Mouse (Mus musculus) lung, embryonic 14.5 days (tissue): Measurements from ENCODE around the gene Card14. TPM values are rescaled to one million over a fixed set of nuclear protein-coding genes. Genes with fewer than 3 reads are reported as not detected.

Experiments
- ATAC-seq: fragments of 200-750 bp; cut with Nextera tagmentation; 2 replicates; pipeline ENCODE4 v1.8.0; 2017; ENCODE audit warnings: mild to moderate bottlenecking, moderate TSS enrichment, moderate library complexity; ENCODE audit not compliant: insufficient read depth
- DNase-seq: peaks from one replicate; pipeline ENCODE4 v3.0.0-alpha.2; 2015
- H3K27ac ChIP-seq: fragments of 300-500 bp; sonication (generic); 2 replicates; pipeline ENCODE4 v1.5.1; 2014; ENCODE audit warnings: low read depth, mild to moderate bottlenecking, moderate library complexity
- H3K27me3 ChIP-seq: fragments of 300-500 bp; sonication (generic); 2 replicates; pipeline ENCODE4 v1.6.1; 2014; ENCODE audit warnings: low read length, control low read depth; ENCODE audit not compliant: insufficient read depth
- H3K36me3 ChIP-seq: fragments of 300-500 bp; sonication (generic); 2 replicates; pipeline ENCODE4 v1.6.1; 2014; ENCODE audit warnings: control low read depth; ENCODE audit not compliant: insufficient read depth
- H3K4me1 ChIP-seq: fragments of 300-500 bp; sonication (generic); 2 replicates; pipeline ENCODE4 v1.6.1; 2014; ENCODE audit warnings: antibody characterized with exemption, control low read depth; ENCODE audit not compliant: insufficient read depth
- H3K4me2 ChIP-seq: fragments of 300-500 bp; sonication (generic); 2 replicates; pipeline ENCODE4 v1.6.1; 2014; ENCODE audit warnings: mild to moderate bottlenecking
- H3K4me3 ChIP-seq: fragments of 300-500 bp; sonication (generic); 2 replicates; pipeline ENCODE4 v1.5.1; 2014; ENCODE audit warnings: low read depth, low read length
- H3K9ac ChIP-seq: fragments of 300-500 bp; sonication (generic); 2 replicates; pipeline ENCODE4 v1.6.1; 2014
- H3K9me3 ChIP-seq: fragments of 300-500 bp; sonication (generic); 2 replicates; pipeline ENCODE4 v1.6.1; 2016; ENCODE audit warnings: low read depth, low read length, control low read depth
- CTCF ChIP-seq: IDR thresholded peaks from 2 replicates; pipeline ENCODE4 v1.5.1; 2016; ENCODE audit warnings: antibody characterized with exemption, low read depth
- WGBS: fragments of 180-500 bp; shearing (Covaris S2); extraction: QIAGEN DNeasy Blood & Tissue Kit; methylation state at CpG from one replicate; pipeline ENCODE4 v1.1.7; 2014; 5-methylcytosine and 5-hydroxymethylcytosine counted together
- polyA plus RNA-seq: library from polyadenylated mRNA; unstranded; fragments of >200 nt; fragmentation: Nextera tagmentation; extraction: Ambion mirVana; gene quantifications from 2 replicates; pipeline ENCODE4 v1.2.1, GENCODE M21; 2014

Gene Card14
- polyA plus RNA-seq, 1 experiment from 2014 or later = not detected

DNA sequence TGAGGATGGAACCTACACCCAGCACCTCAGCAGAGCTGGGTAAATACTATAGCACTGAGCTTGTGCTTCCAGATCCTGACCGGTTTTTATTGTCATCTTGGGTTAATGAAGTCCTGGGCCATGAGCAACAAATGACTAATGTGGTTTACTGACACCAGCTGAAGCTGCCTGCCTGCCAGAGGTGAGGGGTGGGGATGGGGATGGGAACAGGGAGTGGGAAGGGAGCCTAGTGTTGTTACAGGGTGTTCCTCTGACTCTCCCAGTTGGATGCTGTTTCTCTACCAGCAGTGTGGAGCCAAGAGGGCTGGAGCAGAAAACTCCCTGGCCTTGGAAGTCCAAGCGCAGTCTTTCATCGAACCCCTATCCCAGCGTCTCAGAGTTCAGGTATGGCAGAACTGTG, 9.2 kb downstream of the Card14 start:
- H3K9me3 ChIP-seq = no peaks in the 10 kb centered on the region
- no peaks in the 10 kb centered on the region for H3K27me3 ChIP-seq
- H3K9ac ChIP-seq = no peak overlapping the region
- ATAC-seq = no peak
- no peak for TF ChIP-seq CTCF
- no peak overlapping the region for H3K4me3 ChIP-seq
- no peak for DNase-seq
- no peaks in the 10 kb centered on the region for H3K36me3 ChIP-seq
- no peak overlapping the region for H3K27ac ChIP-seq
- no peak overlapping the region for H3K4me2 ChIP-seq
- WGBS = 68% methylated on average over 4 of the region's 4 CpGs
- no peaks in the 10 kb centered on the region for H3K4me1 ChIP-seq

DNA sequence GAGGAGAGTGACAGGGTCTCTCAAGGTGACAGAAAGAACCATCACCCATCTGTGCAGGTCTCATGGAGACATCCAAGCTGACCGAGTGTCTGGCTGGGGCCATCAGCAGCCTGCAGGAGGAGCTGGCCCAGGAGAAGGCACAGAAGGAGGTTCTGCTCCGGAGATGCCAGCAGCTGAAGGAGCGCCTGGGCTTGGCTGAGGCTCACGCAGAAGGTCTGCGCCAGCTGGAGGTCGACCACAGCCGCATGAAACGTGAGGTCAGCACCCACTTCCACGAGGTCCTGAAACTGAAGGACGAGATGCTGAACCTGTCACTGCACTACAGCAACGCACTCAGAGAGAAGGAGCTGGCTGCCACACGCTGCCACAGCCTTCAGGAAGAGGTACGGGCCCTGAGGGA, 15.0 kb downstream of the Card14 start:
- Histone ChIP-seq H3K27me3 (no peaks in the 10 kb centered on the region), H3K4me3 (no peak overlapping the region), H3K36me3 (no peaks in the 10 kb centered on the region), H3K27ac (no peak overlapping the region), H3K4me1 (no peaks in the 10 kb centered on the region), H3K9ac (no peak overlapping the region), H3K9me3 (no peaks in the 10 kb centered on the region), H3K4me2 (no peak overlapping the region)
- no peak for TF ChIP-seq CTCF
- no peak for DNase-seq
- no peak for ATAC-seq
- WGBS = 56% methylated on average over 13 of the region's 13 CpGs

DNA sequence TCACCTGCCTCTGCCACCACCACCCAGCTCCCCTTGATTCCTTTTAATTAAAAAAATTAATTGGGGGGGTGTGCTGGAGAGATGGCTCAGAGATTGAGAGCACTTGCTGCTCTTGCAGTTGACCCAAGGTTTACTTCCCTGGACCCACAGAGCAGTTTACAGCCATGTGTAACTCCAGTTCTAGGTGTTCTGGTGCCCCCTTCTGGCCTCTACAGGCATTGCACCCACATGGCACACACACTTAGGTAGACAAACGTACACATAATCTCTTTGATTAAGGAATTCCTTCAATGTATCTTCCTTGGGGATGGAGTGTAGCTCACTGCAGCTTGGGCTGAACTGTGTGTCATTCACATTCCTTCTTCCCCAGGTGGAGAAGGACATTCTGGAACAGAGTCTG, 17.5 kb downstream of the Card14 start:
- H3K9ac ChIP-seq = no peak overlapping the region
- H3K36me3 ChIP-seq = no peaks in the 10 kb centered on the region
- DNase-seq (no peak), ATAC-seq (no peak)
- H3K9me3 ChIP-seq = no peaks in the 10 kb centered on the region
- no peaks in the 10 kb centered on the region for H3K4me1 ChIP-seq
- no peaks in the 10 kb centered on the region for H3K27me3 ChIP-seq
- no peak overlapping the region for H3K27ac ChIP-seq
- TF ChIP-seq CTCF = peak; percentile 39
- 80% methylated on average over 1 of the region's 1 CpGs for WGBS
- H3K4me2 ChIP-seq = no peak overlapping the region
- H3K4me3 ChIP-seq = no peak overlapping the region

DNA sequence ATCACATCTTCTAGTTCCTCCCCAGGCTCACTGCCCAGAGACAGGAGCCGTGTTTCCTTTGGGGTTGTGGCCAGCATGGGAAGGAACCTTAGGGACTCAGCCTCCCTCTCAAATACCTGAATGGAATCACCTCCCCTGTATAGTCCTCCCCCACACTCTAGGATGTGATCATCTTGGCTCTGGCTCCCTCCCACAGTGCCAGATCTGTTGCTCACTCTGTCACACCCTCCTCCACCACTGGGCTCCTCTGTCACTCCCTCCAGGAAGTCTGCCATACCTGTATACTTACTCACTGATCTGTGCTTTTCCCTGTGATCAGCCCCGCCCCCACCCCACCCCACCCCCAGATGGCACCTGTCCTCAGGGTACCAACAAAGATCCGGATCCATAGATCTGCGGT, 23.0 kb downstream of the Card14 start:
- no peaks in the 10 kb centered on the region for H3K4me1 ChIP-seq
- H3K36me3 ChIP-seq = no peaks in the 10 kb centered on the region
- no peak overlapping the region for H3K4me2 ChIP-seq
- H3K27ac ChIP-seq = no peak overlapping the region
- ATAC-seq (no peak), DNase-seq (no peak)
- H3K9ac ChIP-seq = no peak overlapping the region
- H3K27me3 ChIP-seq = no peaks in the 10 kb centered on the region
- WGBS = 55% methylated on average over 4 of the region's 4 CpGs
- no peak for TF ChIP-seq CTCF
- H3K4me3 ChIP-seq = no peak overlapping the region
- no peaks in the 10 kb centered on the region for H3K9me3 ChIP-seq

DNA sequence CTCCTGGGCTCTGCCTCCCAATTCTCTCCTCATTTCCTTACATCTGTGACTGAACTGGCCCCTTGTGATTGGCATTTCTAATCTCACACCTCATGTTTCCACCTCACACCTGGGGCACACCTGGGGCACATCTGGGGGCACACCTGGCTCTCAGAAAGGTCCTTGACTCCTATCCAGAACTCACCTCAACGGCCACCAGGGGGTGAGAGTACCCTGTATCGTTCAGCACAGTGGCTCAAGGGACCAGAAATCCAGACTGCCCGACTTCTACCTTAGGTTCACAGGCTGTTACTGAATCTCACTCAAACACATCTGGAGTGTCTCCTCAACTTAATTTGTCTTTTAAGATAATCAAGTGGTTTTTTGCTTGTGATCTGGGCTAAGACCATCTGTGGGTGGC, 24.4 kb downstream of the Card14 start:
- 27% methylated on average over 3 of the region's 3 CpGs for WGBS
- no peaks in the 10 kb centered on the region for H3K9me3 ChIP-seq
- H3K4me1 ChIP-seq = no peaks in the 10 kb centered on the region
- peak; percentile 40 for TF ChIP-seq CTCF
- no peak overlapping the region for H3K9ac ChIP-seq
- H3K27me3 ChIP-seq = no peaks in the 10 kb centered on the region
- no peak overlapping the region for H3K4me2 ChIP-seq
- no peak overlapping the region for H3K4me3 ChIP-seq
- no peaks in the 10 kb centered on the region for H3K36me3 ChIP-seq
- H3K27ac ChIP-seq = no peak overlapping the region
- ATAC-seq (no peak), DNase-seq (peak; percentile 5)

DNA sequence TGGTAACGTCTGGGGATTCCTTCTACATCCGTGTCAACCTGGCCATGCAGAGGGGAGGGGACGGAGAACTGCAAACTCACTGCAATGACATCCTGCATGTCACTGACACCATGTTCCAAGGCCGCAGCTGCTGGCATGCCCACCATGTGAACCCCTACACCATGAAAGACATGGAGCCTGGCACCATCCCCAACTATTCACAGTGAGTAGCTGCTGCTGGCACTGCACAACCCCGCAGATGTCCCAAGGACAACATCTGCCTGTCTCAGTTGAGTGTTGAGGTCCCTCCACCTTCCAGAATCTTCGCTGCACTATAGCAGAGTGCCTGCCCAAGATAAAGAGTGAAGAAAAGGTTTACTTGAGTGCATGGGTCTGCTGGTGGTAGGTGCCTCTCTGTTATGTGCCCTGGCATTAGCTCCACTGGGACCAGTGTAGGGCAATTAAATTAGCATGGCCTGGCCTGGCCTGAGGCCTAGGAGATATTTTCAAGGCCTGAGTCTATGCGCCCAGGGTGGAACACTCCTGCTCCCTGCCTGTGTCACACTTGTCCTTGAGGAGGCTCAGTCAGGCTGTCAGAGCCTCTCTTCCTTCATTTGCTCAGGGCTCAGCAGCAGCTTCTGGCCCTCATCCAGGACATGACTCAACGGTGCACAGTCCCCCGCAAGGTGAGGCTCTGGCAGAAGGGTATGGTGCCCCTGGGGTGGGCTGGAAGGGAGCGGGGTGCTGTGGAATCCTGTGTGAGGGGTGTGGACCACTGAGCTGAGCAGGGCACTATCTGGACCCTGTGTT, 30.9 kb downstream of the Card14 start:
- no peaks in the 10 kb centered on the region for H3K9me3 ChIP-seq
- DNase-seq = no peak
- no peaks in the 10 kb centered on the region for H3K27me3 ChIP-seq
- H3K36me3 ChIP-seq = no peaks in the 10 kb centered on the region
- WGBS = 80% methylated on average over 10 of the region's 10 CpGs
- H3K27ac ChIP-seq = no peak overlapping the region
- no peak overlapping the region for H3K4me2 ChIP-seq
- H3K9ac ChIP-seq = no peak overlapping the region; the same call in 1 of the 2 replicates
- no peak for ATAC-seq
- no peak for TF ChIP-seq CTCF
- H3K4me1 ChIP-seq = no peaks in the 10 kb centered on the region
- no peak overlapping the region for H3K4me3 ChIP-seq

DNA sequence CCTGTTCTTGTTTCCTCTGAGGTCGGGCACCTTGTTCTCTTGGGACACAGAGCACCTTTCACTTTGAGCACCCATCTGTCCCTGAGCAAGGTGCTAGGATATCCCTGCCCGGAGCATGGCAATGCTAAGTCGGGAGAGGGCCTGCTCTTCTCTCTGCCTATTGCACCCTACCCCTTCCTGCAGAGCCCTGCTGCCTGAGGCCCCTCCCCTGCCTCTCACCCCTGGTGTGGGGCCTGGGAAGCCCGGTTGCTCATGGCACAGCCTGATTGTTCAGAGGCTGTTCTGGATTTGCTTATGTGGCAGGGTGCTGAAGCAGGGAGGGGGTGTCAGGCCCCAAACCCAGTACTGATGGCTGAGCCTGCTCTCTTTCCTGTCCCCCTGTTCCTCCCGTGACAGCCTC, 31.6 kb downstream of the Card14 start:
- no peak for DNase-seq
- no peak for TF ChIP-seq CTCF
- Histone ChIP-seq H3K9me3 (no peaks in the 10 kb centered on the region), H3K4me1 (no peaks in the 10 kb centered on the region), H3K27me3 (no peaks in the 10 kb centered on the region), H3K4me3 (no peak overlapping the region), H3K27ac (no peak overlapping the region), H3K36me3 (no peaks in the 10 kb centered on the region), H3K4me2 (no peak overlapping the region), H3K9ac (no peak overlapping the region; the same call in 1 of the 2 replicates)
- 45% methylated on average over 5 of the region's 5 CpGs for WGBS
- ATAC-seq = peak; percentile 44; the same call in 1 of the 2 replicates
